Mouse (Mus musculus) liver, embryonic 16.5 days (tissue): ENCODE data around the gene Ankrd6. TPM values are rescaled to one million over a fixed set of nuclear protein-coding genes. Genes with fewer than 3 reads are reported as not detected.

Experiments
- ATAC-seq: fragments of 200-750 bp; cut with Nextera tagmentation; 2 replicates; pipeline ENCODE4 v1.8.0; 2017; ENCODE audit warnings: low read depth, mild to moderate bottlenecking, moderate number of reproducible peaks, moderate library complexity
- H3K27ac ChIP-seq: fragments of 300-500 bp; sonication (generic); 2 replicates; pipeline ENCODE4 v1.5.1; 2014; ENCODE audit warnings: mild to moderate bottlenecking, low read length
- H3K27me3 ChIP-seq: fragments of 300-500 bp; sonication (generic); 2 replicates; pipeline ENCODE4 v1.6.1; 2014; ENCODE audit warnings: low read depth, low read length, mixed read lengths; ENCODE audit not compliant: control insufficient read depth, insufficient read depth
- H3K36me3 ChIP-seq: fragments of 300-500 bp; sonication (generic); 2 replicates; pipeline ENCODE4 v1.6.1; 2014; ENCODE audit warnings: mild to moderate bottlenecking; ENCODE audit not compliant: control insufficient read depth, insufficient read depth
- H3K4me1 ChIP-seq: fragments of 300-500 bp; sonication (generic); 2 replicates; pipeline ENCODE4 v1.6.1; 2014; ENCODE audit warnings: low read depth, low read length, mixed read lengths; ENCODE audit not compliant: control insufficient read depth
- H3K4me2 ChIP-seq: fragments of 300-500 bp; sonication (generic); 2 replicates; pipeline ENCODE4 v1.6.1; 2014; ENCODE audit warnings: low read depth, low read length, mixed read lengths
- H3K4me3 ChIP-seq: fragments of 300-500 bp; sonication (generic); 2 replicates; pipeline ENCODE4 v1.5.1; 2014; ENCODE audit warnings: low read depth, mild to moderate bottlenecking, low read length
- H3K9ac ChIP-seq: fragments of 300-500 bp; sonication (generic); 2 replicates; pipeline ENCODE4 v1.6.1; 2014; ENCODE audit warnings: low read depth, low read length
- H3K9me3 ChIP-seq: fragments of 300-500 bp; sonication (generic); replicated peaks from 2 replicates; pipeline ENCODE4 v1.6.1; 2016; ENCODE audit warnings: low read length; ENCODE audit not compliant: control insufficient read depth
- WGBS: fragments of 180-500 bp; shearing (Covaris S2); extraction: QIAGEN DNeasy Blood & Tissue Kit; methylation state at CpG from one replicate; pipeline ENCODE4 v1.1.7; 2014; ENCODE audit not compliant: insufficient replicate concordance; 5-methylcytosine and 5-hydroxymethylcytosine counted together
- polyA plus RNA-seq: library from polyadenylated mRNA; unstranded; fragments of >200 nt; fragmentation: Nextera tagmentation; extraction: Ambion mirVana; gene quantifications from 2 replicates; pipeline ENCODE4 v1.2.1, GENCODE M21; 2015

Ankrd6 gene
- 0.55 and 0.60 TPM in 2 replicates for polyA plus RNA-seq

DNA sequence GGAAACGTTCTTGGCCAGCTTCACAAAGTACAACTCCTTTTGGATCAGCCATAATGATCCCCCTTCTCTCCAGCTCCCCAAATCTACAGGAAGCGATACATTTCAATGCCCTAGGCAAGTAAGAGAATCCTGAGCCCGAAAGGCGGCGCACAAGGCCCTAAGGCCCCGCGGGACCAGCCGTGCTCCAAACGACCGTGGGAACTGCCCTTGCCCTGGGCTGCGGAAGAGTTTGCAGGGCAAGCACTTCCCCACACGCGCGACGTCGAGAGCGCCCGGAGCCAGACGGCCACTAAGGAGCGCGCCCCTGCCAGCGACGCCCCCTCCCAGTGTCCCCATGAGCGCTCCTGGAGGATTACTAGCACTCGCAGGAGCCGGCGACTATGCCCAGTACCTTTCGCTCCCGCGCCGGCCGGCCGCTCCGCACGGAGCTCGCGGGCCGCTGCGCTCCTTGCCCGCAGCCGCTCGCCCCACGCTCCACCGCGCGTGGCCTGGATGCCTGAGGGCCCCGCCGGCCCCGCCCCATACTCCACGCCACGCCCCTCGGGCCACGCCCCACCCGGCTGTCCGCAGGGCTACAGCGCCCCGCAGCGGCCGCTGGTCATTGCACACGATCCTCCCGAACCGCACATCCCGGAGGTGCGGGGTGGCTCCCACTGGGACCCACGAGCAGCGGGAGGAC lies at the start of gene Ankrd6:
Gene Ankrd6, minus strand, starts transcription at position 486 of the 679 bp plus-strand sequence.
- H3K27me3 ChIP-seq = peaks cover 56% of the 10 kb centered on the region
- peak within 1 kb of the TSS; percentile 91 for H3K4me2 ChIP-seq
- WGBS = under 1% methylated on average over 61 of the region's 66 CpGs
- no peaks in the 10 kb centered on the region; the same call in 1 of the 2 replicates for H3K9me3 ChIP-seq
- no peak within 1 kb of the TSS for H3K27ac ChIP-seq
- no peaks in the 10 kb centered on the region for H3K36me3 ChIP-seq
- H3K4me1 ChIP-seq = peaks cover 16% of the 10 kb centered on the region
- H3K9ac ChIP-seq = peak within 1 kb of the TSS; percentile 59
- peak within 1 kb of the TSS; percentile 66 for H3K4me3 ChIP-seq
- ATAC-seq = peak; percentile 87

DNA sequence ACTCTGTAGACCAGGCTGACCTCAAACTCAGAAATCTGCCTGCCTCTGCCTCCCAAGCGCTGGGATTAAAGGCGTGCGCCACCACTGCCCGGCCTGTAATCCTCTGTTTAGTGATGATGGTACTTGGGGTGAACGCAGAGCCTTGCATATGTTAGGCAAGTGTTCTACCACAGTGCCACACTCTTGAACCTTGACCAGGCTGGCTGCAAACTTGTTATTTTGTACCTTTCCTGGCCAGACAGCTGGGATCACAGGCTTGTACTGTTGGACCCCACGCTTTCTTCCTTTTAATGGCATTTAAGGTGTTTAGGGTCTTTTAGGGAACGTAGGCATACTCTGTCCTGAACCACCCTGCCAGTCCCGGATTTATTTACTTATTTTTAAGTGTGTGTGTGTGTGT lies 48.4 kb upstream of the Ankrd6 start:
- Histone ChIP-seq H3K27ac (no peak overlapping the region), H3K9me3 (no peaks in the 10 kb centered on the region), H3K4me3 (no peak overlapping the region), H3K4me1 (no peaks in the 10 kb centered on the region; the same call in 1 of the 2 replicates), H3K27me3 (no peaks in the 10 kb centered on the region), H3K36me3 (no peaks in the 10 kb centered on the region), H3K9ac (no peak overlapping the region), H3K4me2 (no peak overlapping the region)
- WGBS = 73% methylated on average over 8 of the region's 8 CpGs
- ATAC-seq = no peak

GRCm38 (mm10) chr4:32997571-32997970 lies 46.9 kb upstream of the Ankrd6 start:
- H3K36me3 ChIP-seq = no peaks in the 10 kb centered on the region
- 86% methylated on average over 5 of the region's 5 CpGs for WGBS
- no peaks in the 10 kb centered on the region for H3K9me3 ChIP-seq

DNA sequence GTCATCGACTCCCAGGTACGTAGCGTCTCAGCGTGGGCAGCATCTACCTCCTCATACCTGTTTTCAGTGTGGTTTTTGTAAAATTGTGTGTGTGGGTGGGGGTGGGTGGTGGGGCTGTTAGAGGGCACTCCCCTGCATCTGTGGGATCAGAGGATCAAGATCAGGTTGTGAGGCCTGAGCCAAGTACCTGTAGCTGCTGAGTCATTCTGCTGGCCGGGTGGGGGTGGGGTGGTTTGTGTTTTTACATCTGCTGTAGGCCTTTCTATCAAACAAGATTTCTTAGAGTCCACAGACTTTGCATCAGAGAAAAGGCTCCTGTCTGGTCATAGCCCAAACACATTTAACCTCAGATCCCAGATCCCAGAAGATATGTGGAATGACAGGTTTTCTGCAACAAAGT lies 45.4 kb upstream of the Ankrd6 start:
- no peak overlapping the region for H3K27ac ChIP-seq
- ATAC-seq = no peak
- no peak overlapping the region for H3K4me2 ChIP-seq
- 81% methylated on average over 5 of the region's 5 CpGs for WGBS
- H3K4me3 ChIP-seq = no peak overlapping the region
- no peaks in the 10 kb centered on the region; the same call in 1 of the 2 replicates for H3K27me3 ChIP-seq
- no peak overlapping the region for H3K9ac ChIP-seq
- H3K36me3 ChIP-seq = no peaks in the 10 kb centered on the region
- no peaks in the 10 kb centered on the region; the same call in 1 of the 2 replicates for H3K4me1 ChIP-seq
- no peaks in the 10 kb centered on the region for H3K9me3 ChIP-seq

More at GRCm38 (mm10) chr4:32997571-32997970, 46.9 kb upstream of the Ankrd6 start:
- Histone ChIP-seq H3K27ac (no peak overlapping the region), H3K27me3 (no peaks in the 10 kb centered on the region), H3K4me1 (no peaks in the 10 kb centered on the region; the same call in 1 of the 2 replicates), H3K4me3 (no peak overlapping the region), H3K4me2 (no peak overlapping the region), H3K9ac (no peak overlapping the region)
- ATAC-seq = no peak

DNA sequence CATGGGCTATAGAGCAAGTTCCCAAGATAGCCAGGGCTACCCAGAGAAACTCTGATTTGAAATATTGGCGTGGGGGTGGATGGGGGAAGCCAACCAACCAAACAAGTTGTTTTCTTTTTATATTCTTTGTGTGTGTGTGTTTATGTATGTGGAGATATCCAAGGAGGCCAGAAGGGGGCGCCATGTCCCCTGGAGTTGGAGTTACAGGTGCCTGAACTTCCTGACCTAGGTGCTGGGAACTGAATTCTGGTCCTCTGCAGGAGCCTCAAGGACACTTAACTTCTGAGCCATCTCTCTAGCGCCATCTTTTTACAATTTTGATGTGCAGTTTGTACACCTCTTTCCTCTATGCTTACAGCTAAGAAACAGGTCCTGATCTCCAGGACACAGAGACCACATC lies 43.5 kb upstream of the Ankrd6 start:
- Histone ChIP-seq H3K27ac (no peak overlapping the region), H3K27me3 (no peaks in the 10 kb centered on the region; the same call in 1 of the 2 replicates), H3K4me1 (no peaks in the 10 kb centered on the region; the same call in 1 of the 2 replicates), H3K4me3 (no peak overlapping the region), H3K9ac (no peak overlapping the region), H3K36me3 (no peaks in the 10 kb centered on the region), H3K4me2 (no peak overlapping the region), H3K9me3 (no peaks in the 10 kb centered on the region)
- ATAC-seq = no peak
- 55% methylated on average over 3 of the region's 3 CpGs for WGBS

- H3K4me1 ChIP-seq = peaks cover 20% of the 10 kb centered on the region
- 57% methylated on average over 2 of the region's 2 CpGs for WGBS
- ATAC-seq = no peak
- no peak overlapping the region for H3K27ac ChIP-seq
- no peak overlapping the region for H3K4me2 ChIP-seq
- peaks cover 14% of the 10 kb centered on the region for H3K27me3 ChIP-seq
- H3K9me3 ChIP-seq = peaks cover 5% of the 10 kb centered on the region; the same call in 1 of the 2 replicates
- no peak overlapping the region for H3K4me3 ChIP-seq
- H3K9ac ChIP-seq = no peak overlapping the region
- H3K36me3 ChIP-seq = no peaks in the 10 kb centered on the region
Measured at GRCm38 (mm10) chr4:32989346-32989745, 38.7 kb upstream of the Ankrd6 start.

DNA sequence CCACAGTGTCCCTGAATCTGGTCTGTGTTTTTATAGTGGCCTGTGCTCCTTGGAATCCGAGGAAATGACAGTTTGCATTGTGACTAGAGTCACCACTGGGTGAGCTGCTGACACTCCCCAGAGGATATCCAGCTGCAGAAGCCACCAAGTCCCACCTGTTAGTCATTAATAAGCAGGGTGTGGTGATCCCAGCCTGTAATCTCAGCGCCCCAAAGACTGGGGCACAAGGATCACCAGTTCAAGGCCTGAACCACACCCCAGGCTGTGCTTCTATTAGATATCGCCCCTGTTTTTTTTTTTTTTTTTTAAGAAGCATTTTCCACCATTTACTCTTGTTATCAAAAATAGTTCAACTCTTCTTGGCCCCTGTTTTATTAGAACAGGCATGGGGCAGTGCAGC lies 36.4 kb upstream of the Ankrd6 start:
- Histone ChIP-seq H3K4me1 (peaks cover 37% of the 10 kb centered on the region), H3K9me3 (peaks cover 5% of the 10 kb centered on the region; the same call in 1 of the 2 replicates), H3K27me3 (peaks cover 37% of the 10 kb centered on the region), H3K27ac (peak overlapping the region; percentile 90), H3K4me2 (peak overlapping the region; percentile 38; the same call in 1 of the 2 replicates), H3K4me3 (peak overlapping the region; percentile 71), H3K9ac (0 out of 2 replicates have a peak overlapping the region, but pooled peaks have one; percentile 25), H3K36me3 (no peaks in the 10 kb centered on the region)
- 24% methylated on average over 3 of the region's 3 CpGs for WGBS
- ATAC-seq = peak; percentile 97

DNA sequence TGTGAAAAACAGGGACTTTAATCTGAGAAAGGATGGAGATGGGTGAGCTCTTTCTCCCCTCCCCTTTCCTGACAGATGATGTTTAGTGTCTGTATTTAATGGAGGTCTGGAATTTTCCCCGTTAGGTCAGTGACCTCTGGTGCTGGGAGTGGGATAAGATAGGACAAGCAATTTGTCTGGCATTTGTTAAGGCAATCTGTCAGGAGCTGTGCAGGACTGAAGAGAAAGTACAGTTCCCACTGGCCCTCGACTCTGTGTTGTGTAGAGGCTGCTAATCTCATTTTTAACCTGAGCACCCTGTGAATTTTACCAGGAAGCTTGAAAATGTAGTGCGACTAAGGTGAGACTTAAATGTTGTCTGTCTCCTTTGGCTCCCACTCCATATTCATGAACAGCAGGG lies 35.0 kb upstream of the Ankrd6 start:
- H3K27ac ChIP-seq = peak overlapping the region; percentile 69; the same call in 1 of the 2 replicates
- no peak for ATAC-seq
- peaks cover 50% of the 10 kb centered on the region for H3K27me3 ChIP-seq
- H3K4me3 ChIP-seq = peak overlapping the region; percentile 71
- 0 out of 2 replicates have a peak overlapping the region, but pooled peaks have one; percentile 32 for H3K9ac ChIP-seq
- peaks cover 5% of the 10 kb centered on the region; the same call in 1 of the 2 replicates for H3K9me3 ChIP-seq
- WGBS = 28% methylated on average over 3 of the region's 3 CpGs
- peak overlapping the region; percentile 38 for H3K4me2 ChIP-seq
- peaks cover 45% of the 10 kb centered on the region for H3K4me1 ChIP-seq
- H3K36me3 ChIP-seq = no peaks in the 10 kb centered on the region
